Mouse (Mus musculus) layer of hippocampus, postnatal 36 days (tissue): ENCODE measurements at regions not wholly inside any gene's neighbourhood (a gene's known extent, or its start where the extent isn't known, plus 50 kb on each side); places are given as distances from the start of the nearest gene placed in this dataset.

Experiments used
- DNase-seq, 2 experiments: peaks; one replicate each; pipeline ENCODE4 v3.0.0; 2022

DNA sequence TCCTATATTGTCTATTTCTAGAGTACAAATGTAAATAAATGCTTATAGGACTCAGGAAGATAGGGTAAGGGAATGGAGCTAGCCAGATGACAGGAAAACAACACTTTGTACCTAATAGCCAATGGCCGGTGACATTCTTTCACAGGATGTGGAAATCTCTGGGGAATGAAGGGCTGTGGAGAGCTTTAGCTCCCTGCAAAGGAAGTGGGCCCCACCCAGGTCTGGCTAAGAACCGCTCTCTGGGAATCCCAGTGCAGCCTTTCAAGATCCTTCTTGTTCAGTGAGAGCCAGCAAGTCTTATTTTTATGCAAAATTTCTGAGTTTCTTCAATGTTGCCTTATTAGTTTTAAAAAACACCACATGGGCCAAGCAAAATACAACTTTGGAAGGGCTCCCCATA lies 54.7 kb upstream of the Pappa2 start:
- no peak for DNase-seq

DNA sequence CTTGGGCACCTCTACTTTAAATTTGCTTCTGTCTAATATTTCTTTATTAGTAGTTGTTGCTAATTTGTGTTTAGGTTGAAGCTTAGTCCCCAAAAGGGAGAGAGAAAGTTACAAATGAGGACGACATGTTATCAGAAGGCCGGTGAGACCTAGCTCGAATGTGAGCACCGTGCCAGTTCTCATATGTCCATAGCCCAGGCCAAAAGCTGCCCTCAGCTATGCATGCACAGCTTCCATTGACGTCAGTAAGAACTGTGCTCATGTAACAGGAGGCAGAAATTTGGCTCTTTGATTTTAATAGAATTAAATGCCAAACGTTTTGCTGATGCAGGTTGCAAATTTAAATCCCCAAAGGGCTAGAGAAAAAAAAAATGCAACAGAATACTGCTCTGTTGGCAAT lies 56.1 kb upstream of the Pappa2 start:
- no peak for DNase-seq

DNA sequence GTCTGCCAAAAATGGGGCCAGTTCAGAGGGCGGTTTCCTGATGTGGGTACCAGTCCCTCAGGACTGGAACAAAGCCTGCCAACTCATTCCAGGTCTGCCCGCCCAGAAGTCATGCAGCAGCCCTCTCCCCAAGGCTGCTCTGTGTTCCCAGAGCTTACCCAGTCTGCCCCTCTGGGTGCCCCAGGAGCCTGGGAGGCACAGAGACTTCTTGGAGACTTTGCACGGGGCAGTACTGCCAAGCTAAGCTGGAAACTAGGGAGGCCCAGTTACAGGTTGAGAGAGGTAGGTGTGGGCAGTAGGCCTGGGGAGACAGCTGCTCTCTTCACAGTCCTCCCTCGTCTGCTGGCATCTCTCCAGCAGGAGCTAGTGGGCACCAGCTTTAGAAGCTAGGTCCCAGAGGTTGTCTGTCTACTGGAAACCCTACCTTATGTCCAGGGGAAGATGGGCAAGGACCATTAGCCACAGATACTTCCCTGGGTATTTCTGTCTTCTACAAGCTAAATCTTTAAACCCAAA lies 65.6 kb upstream of the Pappa2 start:
- no peak for DNase-seq

DNA sequence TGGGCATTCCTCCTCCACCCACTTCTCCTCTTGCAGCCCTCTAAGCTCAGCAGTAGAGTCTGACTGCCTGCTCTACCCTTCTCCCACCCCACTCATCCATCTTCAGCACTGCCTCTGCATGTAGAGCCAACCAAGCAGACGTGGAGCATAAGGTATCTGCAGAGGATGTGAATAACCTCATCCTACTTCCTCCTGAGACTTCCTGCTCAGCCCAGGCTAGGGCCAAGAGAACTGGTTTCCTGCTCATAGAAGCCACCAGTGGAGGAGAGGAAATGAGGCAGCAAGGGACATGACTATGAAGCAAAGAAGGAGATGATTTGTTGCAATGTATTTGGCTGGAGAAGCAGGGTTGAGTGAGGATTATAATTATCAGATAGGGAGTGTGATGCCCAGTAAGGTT lies 84.7 kb upstream of the Pappa2 start:
- DNase-seq: no peak

DNA sequence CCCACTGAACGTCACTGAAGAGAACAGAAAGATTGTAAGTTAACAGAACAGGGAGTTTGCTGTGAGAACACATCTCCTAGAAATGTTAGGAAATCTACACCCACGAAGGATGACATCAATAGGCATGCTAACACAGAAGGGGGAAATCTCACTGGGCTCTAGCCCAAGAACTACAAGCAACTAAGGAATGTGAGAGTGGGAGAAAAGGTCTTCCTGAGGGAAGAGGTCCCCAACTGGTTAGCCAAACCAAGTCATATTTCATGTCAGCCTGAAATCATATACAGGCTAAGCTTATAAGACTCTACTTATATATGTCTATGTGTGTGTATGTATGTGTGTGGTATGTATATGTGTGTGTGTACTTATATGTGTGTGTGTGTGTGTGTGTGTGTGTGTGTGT lies 118.9 kb upstream of the Pappa2 start:
- no peak for DNase-seq

DNA sequence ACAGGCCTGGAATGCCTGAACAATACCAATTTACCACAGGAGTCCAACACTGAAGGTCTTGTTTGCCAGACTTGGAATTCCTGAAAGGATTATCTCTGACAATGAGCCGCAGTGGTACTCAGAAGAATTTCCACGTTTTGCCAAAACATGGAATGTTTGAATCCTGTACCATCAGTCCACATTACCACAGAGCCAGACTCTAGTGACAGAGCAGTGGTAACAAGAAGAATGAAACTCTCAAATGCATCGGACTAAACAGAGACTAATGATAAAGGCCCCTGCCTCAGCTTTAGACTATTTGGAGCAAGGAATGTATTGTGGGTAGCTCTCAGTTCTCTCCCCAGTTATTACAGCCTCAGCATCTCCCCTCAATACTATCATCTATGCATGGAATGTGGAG lies 109.9 kb upstream of the Cop1 start:
- DNase-seq: no peak

DNA sequence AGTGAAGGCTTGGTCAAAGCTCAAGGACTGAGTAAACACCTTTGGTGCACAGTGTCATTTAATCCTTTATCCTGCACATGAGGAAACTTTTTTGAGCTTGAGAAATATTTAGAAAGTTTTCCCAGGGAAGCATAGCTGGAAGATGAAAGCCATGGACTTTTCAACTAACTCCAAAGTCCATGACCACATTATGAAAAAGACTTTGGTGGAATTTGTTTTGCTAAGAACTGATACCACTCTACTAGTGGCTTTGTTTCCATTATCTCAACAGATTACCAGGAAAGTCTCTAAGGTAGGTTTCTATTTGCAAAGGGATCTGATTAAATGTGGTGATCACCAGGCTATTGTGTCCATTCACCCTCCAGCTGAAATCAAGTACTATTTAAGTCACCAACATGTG lies 107.2 kb upstream of the Cop1 start:
- DNase-seq: no peak

DNA sequence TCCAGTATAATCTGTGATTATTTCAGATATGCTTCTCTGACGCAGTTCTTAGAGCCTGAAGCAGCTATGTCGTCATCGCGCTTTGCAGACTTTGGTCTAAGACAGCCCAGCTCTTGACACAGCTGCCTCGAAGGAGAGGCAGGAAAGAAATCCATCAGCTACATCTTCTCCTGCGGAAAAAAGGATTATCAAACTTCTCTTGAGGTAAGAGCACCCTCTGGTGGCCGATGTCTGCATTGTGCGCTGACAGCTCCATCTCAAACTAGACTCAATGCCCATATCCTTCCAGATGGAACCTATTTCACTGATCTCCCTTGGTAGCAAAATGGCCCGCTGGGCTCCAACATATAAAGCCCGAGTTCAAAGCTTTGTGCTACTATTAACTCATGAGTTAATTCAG lies 96.8 kb upstream of the Cop1 start:
- DNase-seq: peak; percentile 79 to 80

DNA sequence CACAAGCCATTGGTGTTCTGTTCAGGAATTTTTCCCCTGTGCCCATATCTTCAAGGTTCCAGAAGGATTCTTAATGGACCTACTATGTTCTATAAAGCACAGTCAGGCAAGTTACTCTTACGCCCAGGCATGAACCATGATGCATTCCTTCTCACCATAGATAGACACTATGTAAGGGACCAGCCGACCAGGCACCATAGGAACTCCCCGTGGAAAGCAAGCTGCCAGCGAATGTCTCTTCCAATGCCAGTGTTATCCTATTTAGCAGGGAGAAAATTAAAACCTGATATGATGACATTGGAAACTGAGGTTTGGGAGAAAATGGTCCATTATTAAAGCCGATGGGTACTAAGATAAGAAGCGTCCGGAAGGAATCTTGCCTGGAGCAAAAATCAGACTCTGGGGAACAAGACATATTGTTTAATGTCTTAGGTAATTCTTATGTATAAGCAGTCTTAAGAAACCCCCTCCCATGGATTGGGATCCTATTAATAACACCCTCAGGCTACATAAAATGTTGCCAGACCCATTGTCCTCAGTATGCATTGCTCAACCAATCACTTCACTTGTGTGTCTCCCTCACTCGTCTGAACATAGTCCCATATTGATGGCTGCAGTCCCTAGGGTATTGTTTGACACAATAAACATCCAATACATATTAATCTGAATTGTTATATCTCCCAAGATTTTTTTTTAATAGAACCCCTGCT lies 84.2 kb upstream of the Cop1 start:
- DNase-seq: no peak

DNA sequence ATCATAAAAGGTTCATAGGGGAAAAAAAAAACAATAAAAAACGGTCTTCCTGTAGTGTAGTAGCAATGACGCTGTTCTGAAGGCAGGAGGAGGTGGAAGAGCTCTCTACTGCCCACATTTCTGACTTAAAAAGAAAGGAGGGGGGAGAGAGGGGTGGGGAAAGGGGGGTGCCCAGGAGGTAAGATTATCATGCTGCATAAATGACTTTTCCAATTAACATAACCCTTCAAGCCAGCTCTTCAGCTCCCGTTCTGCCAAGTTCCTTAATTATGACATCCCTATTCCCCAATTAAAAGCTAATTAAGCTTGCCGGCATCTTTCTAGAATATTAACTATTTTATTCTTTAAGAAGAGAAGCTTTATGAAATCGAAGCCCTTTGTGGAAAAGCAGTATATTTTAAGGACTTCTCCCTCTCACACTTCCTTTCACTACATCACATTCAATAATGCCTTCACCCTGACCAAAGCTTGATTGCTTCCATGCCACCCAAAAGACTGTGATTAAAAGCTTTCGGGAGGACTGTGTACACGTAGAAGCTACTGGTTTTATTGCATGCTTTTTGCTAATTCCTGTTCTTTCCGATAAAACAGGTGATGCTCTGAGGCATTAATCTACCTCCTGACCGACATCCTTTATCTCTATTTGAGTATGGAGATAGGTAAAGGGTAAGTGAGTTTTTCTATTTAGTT lies 83.5 kb upstream of the Cop1 start:
- no peak for DNase-seq

DNA sequence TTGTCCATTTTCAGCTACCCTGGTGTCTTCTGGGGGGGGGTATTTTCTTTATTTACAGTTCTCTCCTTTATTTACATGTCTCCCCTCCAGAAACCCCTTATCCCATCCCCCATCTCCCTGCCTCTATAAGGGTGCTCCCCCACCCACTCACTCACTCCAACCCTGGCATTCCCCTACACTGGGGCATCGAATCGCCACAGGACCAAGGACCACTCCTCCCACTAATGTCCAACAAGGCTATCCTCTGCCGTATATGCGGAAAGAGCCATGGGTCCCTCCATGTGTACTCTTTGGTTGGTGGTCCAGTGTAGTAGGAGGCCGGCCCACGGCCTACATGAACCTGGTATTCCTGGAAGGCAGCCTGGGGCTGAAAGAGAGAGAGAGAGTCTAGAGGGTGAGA lies 82.9 kb upstream of the Cop1 start:
- no peak for DNase-seq

DNA sequence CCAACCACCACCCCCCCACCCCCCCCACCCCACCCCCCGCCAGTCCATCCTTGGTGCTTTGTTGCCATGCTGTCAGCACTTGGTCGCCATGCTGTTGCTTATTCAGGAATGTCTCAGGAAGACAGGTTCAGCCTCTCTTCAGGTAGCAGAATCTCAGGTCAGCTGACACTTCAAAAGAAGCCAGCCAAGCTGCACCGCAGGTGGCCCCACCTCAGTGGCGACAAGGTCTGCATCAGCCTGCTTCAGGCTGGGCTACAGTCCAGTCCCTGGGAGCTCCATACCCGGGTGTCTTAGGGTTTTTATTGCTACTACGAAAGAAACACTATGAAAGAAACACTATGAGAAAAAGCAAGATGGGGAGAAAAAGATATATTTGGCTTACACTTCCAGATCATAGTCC lies 82.4 kb upstream of the Cop1 start:
- no peak for DNase-seq

DNA sequence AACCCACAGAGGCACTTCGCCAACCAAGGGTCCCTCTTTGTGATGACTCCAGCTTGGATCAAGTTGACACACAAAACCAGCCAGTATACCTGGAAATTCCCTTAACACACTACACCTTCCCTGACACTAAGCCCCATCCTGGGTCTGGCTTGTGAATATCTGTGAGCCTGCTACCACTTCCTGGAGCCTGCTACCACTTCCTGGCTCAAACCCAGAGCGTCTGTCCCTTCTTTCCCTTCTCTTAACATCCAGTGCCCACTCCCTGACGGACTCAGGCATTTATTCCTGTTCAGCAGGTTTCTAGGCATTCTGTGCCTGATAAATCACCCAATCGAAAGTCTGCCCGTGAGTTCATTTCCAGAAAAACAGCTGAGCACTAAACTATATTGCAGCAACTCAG lies 81.8 kb upstream of the Cop1 start:
- no peak for DNase-seq

DNA sequence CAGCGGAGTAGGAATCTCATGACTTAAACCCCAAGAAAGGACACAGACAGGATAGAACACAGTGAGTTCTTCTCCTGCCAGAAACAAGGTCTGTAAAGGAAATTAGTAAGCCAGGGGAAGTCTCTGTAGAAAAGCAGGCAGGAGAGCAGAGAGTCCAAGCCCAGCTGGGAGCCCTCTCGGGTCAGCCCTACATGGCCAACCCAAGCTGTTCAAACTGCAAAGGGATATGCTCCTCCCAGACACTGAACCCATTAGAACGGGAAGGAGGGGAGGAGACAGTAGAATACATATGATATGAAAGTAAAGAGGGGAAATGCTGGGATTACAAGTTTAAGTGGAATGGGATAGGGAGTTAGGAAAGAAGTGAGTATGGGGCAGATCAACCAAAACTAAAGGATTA lies 75.7 kb upstream of the Cop1 start:
- no peak for DNase-seq

DNA sequence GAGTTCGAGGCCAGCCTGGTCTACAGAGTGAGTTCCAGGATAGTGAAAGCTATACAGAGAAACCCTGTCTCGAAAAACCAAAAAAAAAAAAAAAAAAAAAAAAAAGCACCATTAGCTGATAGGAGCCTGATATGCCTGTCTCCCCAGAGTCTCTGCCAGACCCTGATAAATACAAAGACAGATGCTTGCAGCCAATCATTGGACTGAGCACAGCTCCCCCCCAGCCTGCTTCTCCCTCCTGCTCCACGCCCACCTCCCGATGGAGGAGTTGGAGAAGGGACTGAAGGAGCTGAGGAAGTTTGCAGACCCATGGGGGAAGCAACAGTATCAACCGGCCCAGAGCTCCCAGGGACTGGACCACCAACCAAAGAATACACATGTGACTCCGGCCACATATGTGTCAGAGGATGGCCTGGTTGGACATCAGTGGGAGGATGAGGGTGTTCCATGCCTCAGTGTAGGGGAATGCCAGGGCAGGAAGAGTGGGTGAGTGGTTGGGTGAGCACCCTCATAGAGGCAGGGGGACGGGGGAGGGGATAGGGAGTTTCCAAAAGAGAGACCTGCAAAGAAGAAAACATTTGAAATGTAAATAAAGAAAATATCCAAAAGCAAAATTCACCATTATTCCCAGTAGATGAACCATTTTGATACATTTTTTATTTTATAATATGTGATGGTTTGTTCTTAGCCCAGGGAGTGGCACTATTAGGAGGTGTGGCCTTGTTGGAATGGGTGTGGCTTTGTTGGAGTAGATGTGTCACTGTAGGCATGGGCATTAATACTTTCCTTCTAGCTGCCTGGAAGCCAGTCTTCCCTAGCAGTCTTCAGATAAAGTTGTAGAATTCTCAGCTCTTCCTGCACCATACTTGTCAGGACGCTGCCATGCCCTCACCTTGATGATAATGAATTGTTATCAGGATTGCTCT lies 71.8 kb upstream of the Cop1 start:
- DNase-seq: no peak

DNA sequence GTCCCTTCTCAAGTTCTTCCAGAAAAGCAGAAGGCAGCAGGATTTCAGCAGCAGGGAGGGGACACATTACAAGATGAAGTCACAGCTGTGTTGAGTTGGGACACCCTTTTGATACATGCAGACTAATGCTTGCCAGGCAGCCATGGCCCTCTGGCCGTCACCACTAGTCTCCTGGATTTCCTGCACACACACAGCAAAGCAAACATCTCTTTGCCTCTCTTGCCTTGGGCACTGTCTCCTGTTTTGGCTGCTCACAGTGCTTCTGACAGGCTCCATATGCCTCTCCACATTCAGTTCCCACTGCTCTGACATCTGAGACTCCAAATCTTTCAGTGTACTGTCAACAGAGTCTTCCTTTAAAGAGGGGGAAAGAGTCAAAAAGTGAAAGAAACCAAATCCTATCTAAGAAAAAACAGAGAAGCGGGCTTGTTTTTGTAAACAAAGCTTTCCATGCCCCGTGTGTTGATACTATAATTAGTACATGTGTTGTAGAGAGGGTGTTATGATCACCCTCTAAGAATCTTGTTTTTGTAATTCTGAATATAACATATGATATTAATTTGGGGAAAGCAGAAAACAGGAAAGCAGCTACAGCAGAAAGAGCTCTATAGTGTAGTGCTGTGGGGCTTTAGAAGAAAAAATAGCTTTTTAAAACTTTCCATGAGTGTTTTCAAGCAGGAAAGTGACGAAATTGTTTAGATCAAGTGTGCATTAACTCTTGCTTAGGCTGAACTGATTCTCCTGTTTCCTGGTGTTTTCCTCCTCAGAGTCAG lies 68.8 kb upstream of the Cop1 start:
- peak; percentile 10 to 14 for DNase-seq

DNA sequence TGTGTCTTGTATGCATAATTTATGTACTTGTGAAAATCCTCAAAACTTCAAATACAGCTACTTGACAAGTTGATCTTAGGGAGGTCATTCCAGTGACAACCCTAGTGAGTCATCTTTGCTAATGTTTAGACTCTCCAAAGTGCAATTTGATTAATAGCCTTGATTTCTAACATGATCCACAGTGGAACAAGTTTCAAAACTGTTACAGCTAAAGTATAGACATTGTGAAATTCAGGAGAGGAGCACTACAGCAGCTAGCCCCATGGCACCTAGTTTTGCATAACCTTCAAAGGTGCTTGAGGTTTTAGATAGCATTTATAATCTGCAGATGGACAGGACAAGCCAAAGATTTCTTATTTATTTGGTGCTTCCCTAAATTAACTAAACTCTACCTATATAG lies 50.1 kb upstream of the Cop1 start:
- DNase-seq: no peak
